Mouse (Mus musculus) bone marrow, adult 2 months (tissue): ENCODE measurements around the gene Smarca4.

Experiments used
- CTCF ChIP-seq: fragments of 200-500 bp; IDR thresholded peaks from 2 replicates; pipeline ENCODE4 v1.5.1; 2011; ENCODE audit warnings: low read length, control low read depth; ENCODE audit not compliant: control insufficient read depth, insufficient read depth
- POLR2A ChIP-seq: fragments of 200-500 bp; IDR thresholded peaks from 2 replicates; pipeline ENCODE4 v1.6.1; 2011; ENCODE audit warnings: low read depth, mild to moderate bottlenecking, control low read depth, low read length, borderline replicate concordance; ENCODE audit not compliant: control insufficient read depth

DNA sequence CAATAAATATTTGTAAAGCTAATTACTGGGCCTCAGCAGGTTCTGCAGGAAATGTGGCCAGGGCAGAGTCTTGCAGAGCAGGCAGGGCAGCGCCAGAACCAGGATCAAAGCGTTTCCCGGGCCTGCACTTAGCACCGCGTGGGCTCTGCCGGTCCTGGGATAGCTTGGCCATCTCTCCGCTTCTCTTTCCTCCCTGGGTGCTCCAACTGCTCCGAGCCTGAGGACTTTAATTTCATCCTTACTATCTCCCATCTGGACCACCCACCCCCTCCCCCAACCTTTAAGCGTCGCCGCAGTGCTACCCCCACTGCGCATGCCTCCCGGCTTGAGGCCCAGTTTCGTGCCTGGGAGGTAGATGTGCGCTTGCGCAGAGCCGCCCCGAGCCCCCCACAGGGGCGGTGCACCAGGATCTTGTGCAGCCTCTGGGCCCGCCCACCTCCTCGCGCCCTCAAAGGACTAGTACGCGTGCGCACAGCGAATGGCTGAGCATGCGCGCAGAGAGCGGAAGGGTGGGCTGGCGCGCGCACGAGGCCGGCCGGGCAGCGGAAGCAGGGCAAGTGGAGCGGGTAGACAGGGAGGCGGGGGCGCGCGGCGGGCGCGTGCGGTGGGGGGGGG, at the start of gene Smarca4:
- TF ChIP-seq POLR2A: peak; percentile 75; the same call in 1 of the 2 replicates
- no peak for TF ChIP-seq CTCF
